Mouse (Mus musculus): Measurements from ENCODE around the gene Irf1. TPM values are rescaled to one million over a fixed set of nuclear protein-coding genes. Genes with fewer than 3 reads are reported as not detected.

Gene Irf1
- total RNA-seq (2014; rRNA removed) (3.1 and 3.7 TPM in 2 replicates), polyA plus RNA-seq (2015; fragmentation: Nextera tagmentation; extraction: Ambion mirVana) (3.2 and 4.0 TPM in 2 replicates)

DNA sequence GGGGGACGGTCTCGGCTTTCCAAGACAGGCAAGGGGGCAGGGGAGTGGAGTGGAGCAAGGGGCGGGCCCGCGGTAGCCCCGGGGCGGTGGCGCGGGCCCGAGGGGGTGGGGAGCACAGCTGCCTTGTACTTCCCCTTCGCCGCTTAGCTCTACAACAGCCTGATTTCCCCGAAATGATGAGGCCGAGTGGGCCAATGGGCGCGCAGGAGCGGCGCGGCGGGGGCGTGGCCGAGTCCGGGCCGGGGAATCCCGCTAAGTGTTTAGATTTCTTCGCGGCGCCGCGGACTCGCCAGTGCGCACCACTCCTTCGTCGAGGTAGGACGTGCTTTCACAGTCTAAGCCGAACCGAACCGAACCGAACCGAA, at the start of gene Irf1:
TSS of gene Irf1 (plus strand) at position 255 of the 365 bp plus-strand sequence.
- Histone ChIP-seq H3K9ac (peak within 1 kb of the TSS; percentile 62), H3K4me3 (ENCODE audit: low read depth, low read length) (peak within 1 kb of the TSS; percentile 67), H3K36me3 (ENCODE audit: insufficient read depth) (no peaks in the 10 kb centered on the region), H3K27me3 (ENCODE audit: insufficient read depth, low read length) (no peaks in the 10 kb centered on the region), H3K4me2 (ENCODE audit: low read depth) (peak within 1 kb of the TSS; percentile 95), H3K4me1 (ENCODE audit: insufficient read depth) (no peaks in the 10 kb centered on the region), H3K27ac (ENCODE audit: low read depth, low read length) (0 out of 2 replicates have a peak within 1 kb of the TSS, but pooled peaks have one; percentile 15), H3K9me3 (ENCODE audit: low read length) (no peaks in the 10 kb centered on the region)
- WGBS, result under 1% methylated on average over 40 of the region's 40 CpGs
- DNase-seq (peak; percentile 85), ATAC-seq (peak; percentile 96)
- no peak for TF ChIP-seq CTCF (IDR thresholded peaks at IDR 0.05; ENCODE audit: low read depth)

DNA sequence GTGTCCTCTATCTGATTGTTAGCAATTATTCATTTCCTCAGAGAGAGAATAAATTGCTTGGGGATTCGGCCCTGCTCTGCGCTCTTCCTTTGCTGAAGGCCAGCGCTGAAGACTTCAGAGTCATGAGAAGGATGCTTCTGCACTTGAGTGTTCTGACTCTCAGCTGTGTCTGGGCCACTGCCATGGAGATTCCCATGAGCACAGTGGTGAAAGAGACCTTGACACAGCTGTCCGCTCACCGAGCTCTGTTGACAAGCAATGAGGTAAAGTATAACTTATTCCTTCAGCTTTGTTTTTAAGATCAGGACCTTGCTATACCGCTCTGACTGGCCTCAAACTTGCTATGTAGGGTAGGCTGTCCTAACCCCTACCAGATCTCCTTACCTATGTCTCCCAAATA, 49.1 kb upstream of the Irf1 start, which contains the start of gene Il5:
TSS of gene Il5 (plus strand) at position 80 of the 400 bp plus-strand sequence.
- Histone ChIP-seq H3K4me2 (ENCODE audit: low read depth) (no peak within 1 kb of the TSS), H3K4me3 (ENCODE audit: low read depth, low read length) (no peak within 1 kb of the TSS), H3K4me1 (ENCODE audit: insufficient read depth) (no peaks in the 10 kb centered on the region), H3K36me3 (ENCODE audit: insufficient read depth) (no peaks in the 10 kb centered on the region), H3K27me3 (ENCODE audit: insufficient read depth, low read length) (no peaks in the 10 kb centered on the region), H3K9ac (no peak within 1 kb of the TSS), H3K27ac (ENCODE audit: low read depth, low read length) (no peak within 1 kb of the TSS), H3K9me3 (ENCODE audit: low read length) (no peaks in the 10 kb centered on the region)
- WGBS, result 88% methylated on average over 6 of the region's 6 CpGs
- ATAC-seq, result no peak
- no peak for TF ChIP-seq CTCF (IDR thresholded peaks at IDR 0.05; ENCODE audit: low read depth)
- no peak for DNase-seq

DNA sequence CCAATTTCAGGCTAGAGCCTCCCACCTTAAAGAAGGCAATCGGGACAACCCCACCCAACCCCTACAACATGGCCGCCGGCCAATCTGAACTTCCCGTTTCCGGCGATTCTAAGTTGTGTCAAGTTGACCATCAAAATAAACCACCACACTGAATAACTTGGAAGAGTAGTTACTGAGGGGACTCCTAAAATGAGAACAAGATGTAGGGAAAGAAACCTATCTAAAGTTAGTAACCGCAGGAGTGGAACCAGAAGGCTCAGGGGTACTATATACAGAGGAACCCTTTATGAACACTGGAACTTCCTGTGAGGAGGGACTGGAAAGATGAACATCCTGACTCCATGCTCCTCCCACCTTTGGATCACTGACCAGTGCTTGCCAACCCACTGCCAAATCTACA, 38.4 kb upstream of the Irf1 start:
- no peak overlapping the region for H3K9ac ChIP-seq
- no peak overlapping the region for H3K4me3 ChIP-seq (ENCODE audit: low read depth, low read length)
- no peaks in the 10 kb centered on the region for H3K4me1 ChIP-seq (ENCODE audit: insufficient read depth)
- no peak for TF ChIP-seq CTCF (IDR thresholded peaks at IDR 0.05; ENCODE audit: low read depth)
- DNase-seq (no peak), ATAC-seq (no peak)
- H3K27me3 ChIP-seq (ENCODE audit: insufficient read depth, low read length), result no peaks in the 10 kb centered on the region
- no peak overlapping the region for H3K4me2 ChIP-seq (ENCODE audit: low read depth)
- no peak overlapping the region for H3K27ac ChIP-seq (ENCODE audit: low read depth, low read length)
- WGBS, result 98% methylated on average over 7 of the region's 7 CpGs
- H3K9me3 ChIP-seq (ENCODE audit: low read length), result no peaks in the 10 kb centered on the region
- no peaks in the 10 kb centered on the region for H3K36me3 ChIP-seq (ENCODE audit: insufficient read depth)

DNA sequence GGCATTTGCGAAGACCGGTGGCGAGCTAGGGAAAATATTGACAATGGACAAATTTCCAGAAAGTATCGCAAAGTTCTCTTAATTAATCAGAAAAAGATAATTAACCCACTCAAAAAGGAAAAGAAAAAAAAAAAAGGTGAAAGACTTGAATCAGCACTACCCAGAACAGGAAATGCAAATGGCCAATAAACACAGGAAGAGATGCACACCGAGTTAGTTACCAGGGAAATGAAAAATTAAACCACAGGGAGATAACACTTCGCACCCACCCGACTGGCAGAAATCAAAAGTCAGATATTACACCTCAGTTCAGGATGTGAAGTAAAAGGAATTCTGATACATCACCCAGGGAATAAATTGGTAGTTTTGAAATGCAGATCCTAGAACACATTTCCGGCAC, 37.6 kb upstream of the Irf1 start:
- TF ChIP-seq CTCF (IDR thresholded peaks at IDR 0.05; ENCODE audit: low read depth), result no peak
- DNase-seq (no peak), ATAC-seq (no peak)
- 90% methylated on average over 8 of the region's 8 CpGs for WGBS
- H3K4me3 ChIP-seq (ENCODE audit: low read depth, low read length), result no peak overlapping the region
- no peaks in the 10 kb centered on the region for H3K9me3 ChIP-seq (ENCODE audit: low read length)
- H3K27me3 ChIP-seq (ENCODE audit: insufficient read depth, low read length), result no peaks in the 10 kb centered on the region
- no peak overlapping the region for H3K4me2 ChIP-seq (ENCODE audit: low read depth)
- H3K36me3 ChIP-seq (ENCODE audit: insufficient read depth), result no peaks in the 10 kb centered on the region
- no peak overlapping the region for H3K27ac ChIP-seq (ENCODE audit: low read depth, low read length)
- H3K9ac ChIP-seq, result no peak overlapping the region
- no peaks in the 10 kb centered on the region for H3K4me1 ChIP-seq (ENCODE audit: insufficient read depth)

DNA sequence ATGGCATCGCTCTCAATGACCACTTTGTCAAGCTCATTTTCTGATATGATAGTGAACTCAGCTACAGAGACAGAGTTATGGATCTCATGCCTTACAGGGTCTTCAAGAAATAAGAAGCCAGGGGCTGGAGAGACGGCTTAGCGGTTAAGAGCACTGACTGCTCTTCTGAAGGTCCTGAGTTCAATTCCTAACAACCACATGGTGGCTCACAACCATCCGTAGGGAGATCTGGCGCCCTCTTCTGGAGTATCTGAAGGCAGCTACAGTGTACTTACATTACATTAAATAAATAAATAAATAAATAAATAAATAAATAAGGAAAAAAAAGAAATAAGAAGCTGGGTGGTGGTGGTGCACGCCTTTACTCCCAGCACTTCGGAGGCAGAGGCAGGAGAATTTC, 36.0 kb upstream of the Irf1 start:
- Histone ChIP-seq H3K4me1 (ENCODE audit: insufficient read depth) (no peaks in the 10 kb centered on the region), H3K9ac (no peak overlapping the region), H3K27me3 (ENCODE audit: insufficient read depth, low read length) (no peaks in the 10 kb centered on the region), H3K9me3 (ENCODE audit: low read length) (no peaks in the 10 kb centered on the region), H3K4me3 (ENCODE audit: low read depth, low read length) (no peak overlapping the region), H3K27ac (ENCODE audit: low read depth, low read length) (no peak overlapping the region), H3K36me3 (ENCODE audit: insufficient read depth) (no peaks in the 10 kb centered on the region), H3K4me2 (ENCODE audit: low read depth) (no peak overlapping the region)
- ATAC-seq, result no peak
- DNase-seq, result no peak
- TF ChIP-seq CTCF (IDR thresholded peaks at IDR 0.05; ENCODE audit: low read depth), result peak; percentile 27; the same call in 1 of the 2 replicates
- WGBS, result 89% methylated on average over 7 of the region's 7 CpGs

DNA sequence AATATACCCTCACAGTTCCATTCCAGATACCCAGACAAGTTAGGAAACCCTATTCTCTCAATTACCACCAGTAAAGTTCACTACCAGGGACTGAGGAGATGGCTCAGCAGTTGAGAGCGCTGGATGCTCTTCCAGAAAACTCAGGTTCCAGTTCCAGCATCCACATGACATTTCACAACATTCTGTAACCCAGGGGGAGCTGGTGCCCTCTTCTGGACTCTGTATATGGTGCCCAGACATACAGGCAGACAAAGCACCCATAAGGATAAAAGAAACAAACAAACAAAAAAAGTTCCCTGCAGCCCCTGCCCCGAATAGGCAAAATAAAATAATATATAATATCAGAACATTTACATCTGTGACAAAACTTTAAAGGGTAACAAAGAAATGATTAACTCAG, 35.4 kb upstream of the Irf1 start:
- Histone ChIP-seq H3K27me3 (ENCODE audit: insufficient read depth, low read length) (no peaks in the 10 kb centered on the region), H3K9ac (no peak overlapping the region), H3K9me3 (ENCODE audit: low read length) (no peaks in the 10 kb centered on the region), H3K4me2 (ENCODE audit: low read depth) (no peak overlapping the region), H3K4me3 (ENCODE audit: low read depth, low read length) (no peak overlapping the region), H3K27ac (ENCODE audit: low read depth, low read length) (no peak overlapping the region), H3K36me3 (ENCODE audit: insufficient read depth) (no peaks in the 10 kb centered on the region), H3K4me1 (ENCODE audit: insufficient read depth) (no peaks in the 10 kb centered on the region)
- ATAC-seq (no peak), DNase-seq (no peak)
- WGBS, result 81% methylated on average over 2 of the region's 2 CpGs
- TF ChIP-seq CTCF (IDR thresholded peaks at IDR 0.05; ENCODE audit: low read depth), result no peak

DNA sequence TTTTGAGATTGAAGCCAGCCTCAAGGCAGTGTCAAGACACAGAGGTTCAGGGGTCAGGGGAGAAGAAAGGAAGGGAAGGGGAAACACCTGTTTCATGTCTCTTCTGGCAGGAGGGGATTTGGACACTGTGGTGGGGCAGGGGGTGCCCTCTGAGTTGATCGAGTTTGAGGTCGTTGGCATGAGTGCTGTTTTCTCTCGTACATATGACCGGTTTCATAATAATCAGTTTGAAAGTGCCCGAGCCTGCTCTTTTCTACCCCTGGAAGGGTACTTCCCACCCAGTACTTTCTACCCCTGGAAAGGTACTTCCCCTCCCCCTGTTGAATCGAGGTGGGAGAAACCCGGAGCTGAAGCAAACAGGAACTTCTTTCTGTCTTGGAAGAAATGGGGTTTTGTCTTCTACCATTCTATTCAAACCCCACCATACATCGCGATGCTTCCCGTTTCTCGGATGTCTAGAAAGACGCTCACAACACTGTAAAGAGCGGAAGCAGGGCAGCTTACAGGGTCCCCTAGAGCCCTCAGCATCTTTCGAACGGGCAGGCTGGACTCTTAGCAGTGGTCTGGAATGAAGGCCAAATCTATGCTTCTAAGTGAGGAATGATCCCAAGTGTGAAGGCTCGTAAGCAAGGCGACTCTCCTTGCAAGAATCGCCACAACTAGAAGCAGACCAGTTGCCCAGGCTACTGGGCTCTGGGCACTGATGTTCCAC, 34.7 kb upstream of the Irf1 start:
- ATAC-seq, result no peak

More for the DNA sequence above, 34.7 kb upstream of the Irf1 start:
- H3K9me3 ChIP-seq (ENCODE audit: low read length), result no peaks in the 10 kb centered on the region
- H3K27ac ChIP-seq (ENCODE audit: low read depth, low read length), result no peak overlapping the region
- no peak for DNase-seq
- WGBS, result 67% methylated on average over 18 of the region's 18 CpGs
- H3K27me3 ChIP-seq (ENCODE audit: insufficient read depth, low read length), result no peaks in the 10 kb centered on the region
- TF ChIP-seq CTCF (IDR thresholded peaks at IDR 0.05; ENCODE audit: low read depth), result no peak
- no peaks in the 10 kb centered on the region for H3K4me1 ChIP-seq (ENCODE audit: insufficient read depth)
- H3K9ac ChIP-seq, result no peak overlapping the region
- H3K4me2 ChIP-seq (ENCODE audit: low read depth), result no peak overlapping the region; the same call in 1 of the 2 replicates
- no peak overlapping the region for H3K4me3 ChIP-seq (ENCODE audit: low read depth, low read length)
- no peaks in the 10 kb centered on the region for H3K36me3 ChIP-seq (ENCODE audit: insufficient read depth)

Measured in forebrain, postnatal 0 days (tissue).